Mouse (Mus musculus): Measurements from ENCODE around the gene Sox5. TPM values are rescaled to one million over a fixed set of nuclear protein-coding genes. Genes with fewer than 3 reads are reported as not detected.

Sox5 gene
- polyA plus RNA-seq, 1 experiment from 2014 or later = 34.6 TPM

DNA sequence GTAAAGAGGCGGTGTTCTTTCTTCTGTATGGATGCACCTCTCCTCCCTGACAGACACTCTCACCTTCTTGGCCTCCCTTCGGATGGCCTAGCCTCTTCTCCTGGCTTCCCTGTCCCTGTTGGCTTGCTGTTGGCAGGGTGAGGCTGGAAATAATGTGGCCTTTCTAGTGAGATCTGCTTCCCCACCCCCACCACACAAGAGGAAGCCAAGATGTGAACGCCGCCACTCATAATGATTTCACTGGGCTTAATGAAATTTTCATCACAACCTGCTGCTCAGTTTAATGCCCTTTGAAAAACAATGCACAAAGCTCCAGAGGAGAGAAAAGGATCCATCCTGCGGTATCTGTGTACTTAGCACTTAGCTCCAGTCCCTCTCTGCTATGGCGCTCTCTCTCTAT, 670.2 kb downstream of the Sox5 start:
- Histone ChIP-seq H3K4me1 (ENCODE audit: control insufficient read depth, insufficient read depth, low read length) (no peaks in the 10 kb centered on the region), H3K9ac (replicated peaks; ENCODE audit: low read depth, low read length) (no peak overlapping the region), H3K27ac (ENCODE audit: low read depth, low read length) (no peak overlapping the region), H3K27me3 (ENCODE audit: control insufficient read depth, insufficient read depth, low read length) (no peaks in the 10 kb centered on the region), H3K4me2 (ENCODE audit: low read depth, low read length) (no peak overlapping the region), H3K36me3 (ENCODE audit: control insufficient read depth, insufficient read depth, low read length) (no peaks in the 10 kb centered on the region), H3K4me3 (ENCODE audit: low read depth, low read length) (no peak overlapping the region), H3K9me3 (ENCODE audit: control insufficient read depth, low read length) (no peaks in the 10 kb centered on the region)
- WGBS = 71% methylated on average over 6 of the region's 6 CpGs
- ATAC-seq (ENCODE audit: low read depth) = no peak

DNA sequence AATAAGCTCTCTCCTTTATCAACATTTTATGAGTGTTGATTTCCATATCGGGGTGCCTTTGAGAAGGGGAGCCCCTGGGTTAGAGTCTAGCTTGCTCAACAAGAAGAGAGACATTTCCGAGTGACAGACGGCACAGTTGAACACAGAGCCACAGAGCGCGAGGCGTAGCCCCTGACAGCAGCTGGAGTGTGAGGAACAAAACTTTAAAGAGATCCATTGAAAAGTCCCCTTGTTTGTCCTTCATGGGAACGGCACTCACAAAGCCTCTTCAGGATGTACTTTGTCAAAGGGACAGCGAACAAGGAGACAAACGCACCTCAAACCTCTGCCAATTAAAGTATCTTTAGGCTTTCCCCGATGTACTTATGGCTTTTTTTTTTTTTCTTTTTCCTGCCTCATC, 674.9 kb downstream of the Sox5 start:
- WGBS = 12% methylated on average over 10 of the region's 10 CpGs
- Histone ChIP-seq H3K4me1 (ENCODE audit: control insufficient read depth, insufficient read depth, low read length) (no peaks in the 10 kb centered on the region), H3K36me3 (ENCODE audit: control insufficient read depth, insufficient read depth, low read length) (no peaks in the 10 kb centered on the region), H3K27me3 (ENCODE audit: control insufficient read depth, insufficient read depth, low read length) (no peaks in the 10 kb centered on the region), H3K27ac (ENCODE audit: low read depth, low read length) (no peak overlapping the region), H3K4me3 (ENCODE audit: low read depth, low read length) (no peak overlapping the region), H3K9ac (replicated peaks; ENCODE audit: low read depth, low read length) (no peak overlapping the region), H3K4me2 (ENCODE audit: low read depth, low read length) (no peak overlapping the region), H3K9me3 (ENCODE audit: control insufficient read depth, low read length) (no peaks in the 10 kb centered on the region)
- no peak for ATAC-seq (ENCODE audit: low read depth)

GRCm38 (mm10) chr6:144105645-144106044, 676.1 kb downstream of the Sox5 start:
- no peak for ATAC-seq (ENCODE audit: low read depth)
- Histone ChIP-seq H3K4me1 (ENCODE audit: control insufficient read depth, insufficient read depth, low read length) (no peaks in the 10 kb centered on the region), H3K9ac (replicated peaks; ENCODE audit: low read depth, low read length) (no peak overlapping the region), H3K4me2 (ENCODE audit: low read depth, low read length) (no peak overlapping the region), H3K4me3 (ENCODE audit: low read depth, low read length) (no peak overlapping the region), H3K27ac (ENCODE audit: low read depth, low read length) (no peak overlapping the region), H3K9me3 (ENCODE audit: control insufficient read depth, low read length) (no peaks in the 10 kb centered on the region), H3K36me3 (ENCODE audit: control insufficient read depth, insufficient read depth, low read length) (no peaks in the 10 kb centered on the region), H3K27me3 (ENCODE audit: control insufficient read depth, insufficient read depth, low read length) (no peaks in the 10 kb centered on the region)
- WGBS = 85% methylated on average over 12 of the region's 12 CpGs

- no peaks in the 10 kb centered on the region for H3K9me3 ChIP-seq (ENCODE audit: control insufficient read depth, low read length)
- no peak overlapping the region for H3K4me3 ChIP-seq (ENCODE audit: low read depth, low read length)
- no peak overlapping the region for H3K27ac ChIP-seq (ENCODE audit: low read depth, low read length)
- H3K27me3 ChIP-seq (ENCODE audit: control insufficient read depth, insufficient read depth, low read length) = no peaks in the 10 kb centered on the region
- WGBS = 96% methylated on average over 6 of the region's 6 CpGs
- no peaks in the 10 kb centered on the region for H3K4me1 ChIP-seq (ENCODE audit: control insufficient read depth, insufficient read depth, low read length)
- H3K9ac ChIP-seq (replicated peaks; ENCODE audit: low read depth, low read length) = no peak overlapping the region
- ATAC-seq (ENCODE audit: low read depth) = no peak
- no peak overlapping the region for H3K4me2 ChIP-seq (ENCODE audit: low read depth, low read length)
- H3K36me3 ChIP-seq (ENCODE audit: control insufficient read depth, insufficient read depth, low read length) = no peaks in the 10 kb centered on the region
Measured at GRCm38 (mm10) chr6:144103612-144104011, 678.2 kb downstream of the Sox5 start.

DNA sequence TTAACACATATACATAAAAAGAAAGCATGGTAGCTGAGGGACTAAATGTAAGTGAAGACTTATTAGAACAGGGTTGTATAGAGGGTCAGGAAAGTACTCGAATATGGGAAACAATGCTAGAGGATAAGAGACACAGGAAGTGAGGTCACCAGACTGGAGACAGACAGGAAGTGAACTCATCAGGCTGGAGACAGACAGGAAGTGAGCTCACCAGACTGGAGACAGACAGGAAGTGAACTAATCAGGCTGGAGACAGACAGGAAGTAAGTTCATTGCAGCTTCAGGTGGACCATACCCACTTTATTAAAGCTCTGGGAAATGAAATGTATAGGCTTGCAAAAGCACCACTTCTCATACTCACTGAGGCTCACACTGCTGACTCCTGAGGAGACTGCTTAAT, 680.9 kb downstream of the Sox5 start:
- Histone ChIP-seq H3K4me2 (ENCODE audit: low read depth, low read length) (no peak overlapping the region), H3K4me1 (ENCODE audit: control insufficient read depth, insufficient read depth, low read length) (no peaks in the 10 kb centered on the region), H3K27ac (ENCODE audit: low read depth, low read length) (no peak overlapping the region), H3K9ac (replicated peaks; ENCODE audit: low read depth, low read length) (no peak overlapping the region), H3K27me3 (ENCODE audit: control insufficient read depth, insufficient read depth, low read length) (no peaks in the 10 kb centered on the region), H3K9me3 (ENCODE audit: control insufficient read depth, low read length) (no peaks in the 10 kb centered on the region), H3K4me3 (ENCODE audit: low read depth, low read length) (no peak overlapping the region), H3K36me3 (ENCODE audit: control insufficient read depth, insufficient read depth, low read length) (no peaks in the 10 kb centered on the region)
- ATAC-seq (ENCODE audit: low read depth) = no peak
- 91% methylated on average over 1 of the region's 1 CpGs for WGBS

DNA sequence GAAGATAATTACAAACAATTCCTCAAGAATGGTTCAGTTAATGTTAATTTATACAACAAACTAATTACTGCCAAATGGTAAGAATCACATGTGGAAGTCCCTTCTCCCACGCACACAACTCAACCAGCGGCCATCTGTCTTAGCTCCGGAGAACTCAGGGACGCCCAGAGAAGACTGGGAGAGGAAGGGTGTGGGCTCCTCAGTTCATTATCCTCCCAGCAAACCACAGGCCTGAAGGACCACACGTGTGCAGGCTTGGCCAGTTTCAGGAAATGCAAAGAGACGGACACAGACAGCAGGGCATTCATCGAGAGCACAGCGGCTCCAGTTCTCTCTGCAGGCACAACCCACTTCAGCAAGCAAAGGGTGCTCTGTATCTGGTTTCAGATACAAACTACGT, 683.7 kb downstream of the Sox5 start:
- no peaks in the 10 kb centered on the region for H3K4me1 ChIP-seq (ENCODE audit: control insufficient read depth, insufficient read depth, low read length)
- WGBS = 51% methylated on average over 9 of the region's 9 CpGs
- no peaks in the 10 kb centered on the region for H3K36me3 ChIP-seq (ENCODE audit: control insufficient read depth, insufficient read depth, low read length)
- no peaks in the 10 kb centered on the region for H3K9me3 ChIP-seq (ENCODE audit: control insufficient read depth, low read length)
- no peak overlapping the region for H3K4me2 ChIP-seq (ENCODE audit: low read depth, low read length)
- no peak for ATAC-seq (ENCODE audit: low read depth)
- no peak overlapping the region for H3K27ac ChIP-seq (ENCODE audit: low read depth, low read length)
- H3K27me3 ChIP-seq (ENCODE audit: control insufficient read depth, insufficient read depth, low read length) = no peaks in the 10 kb centered on the region
- no peak overlapping the region for H3K4me3 ChIP-seq (ENCODE audit: low read depth, low read length)
- no peak overlapping the region for H3K9ac ChIP-seq (replicated peaks; ENCODE audit: low read depth, low read length)

- ATAC-seq (ENCODE audit: low read depth) = no peak
- Histone ChIP-seq H3K4me2 (ENCODE audit: low read depth, low read length) (no peak overlapping the region), H3K9me3 (ENCODE audit: control insufficient read depth, low read length) (no peaks in the 10 kb centered on the region), H3K4me1 (ENCODE audit: control insufficient read depth, insufficient read depth, low read length) (no peaks in the 10 kb centered on the region), H3K36me3 (ENCODE audit: control insufficient read depth, insufficient read depth, low read length) (no peaks in the 10 kb centered on the region), H3K27me3 (ENCODE audit: control insufficient read depth, insufficient read depth, low read length) (no peaks in the 10 kb centered on the region), H3K9ac (replicated peaks; ENCODE audit: low read depth, low read length) (no peak overlapping the region), H3K4me3 (ENCODE audit: low read depth, low read length) (no peak overlapping the region), H3K27ac (ENCODE audit: low read depth, low read length) (no peak overlapping the region)
- 77% methylated on average over 3 of the region's 3 CpGs for WGBS
Measured at GRCm38 (mm10) chr6:144088256-144088655, 693.5 kb downstream of the Sox5 start.

DNA sequence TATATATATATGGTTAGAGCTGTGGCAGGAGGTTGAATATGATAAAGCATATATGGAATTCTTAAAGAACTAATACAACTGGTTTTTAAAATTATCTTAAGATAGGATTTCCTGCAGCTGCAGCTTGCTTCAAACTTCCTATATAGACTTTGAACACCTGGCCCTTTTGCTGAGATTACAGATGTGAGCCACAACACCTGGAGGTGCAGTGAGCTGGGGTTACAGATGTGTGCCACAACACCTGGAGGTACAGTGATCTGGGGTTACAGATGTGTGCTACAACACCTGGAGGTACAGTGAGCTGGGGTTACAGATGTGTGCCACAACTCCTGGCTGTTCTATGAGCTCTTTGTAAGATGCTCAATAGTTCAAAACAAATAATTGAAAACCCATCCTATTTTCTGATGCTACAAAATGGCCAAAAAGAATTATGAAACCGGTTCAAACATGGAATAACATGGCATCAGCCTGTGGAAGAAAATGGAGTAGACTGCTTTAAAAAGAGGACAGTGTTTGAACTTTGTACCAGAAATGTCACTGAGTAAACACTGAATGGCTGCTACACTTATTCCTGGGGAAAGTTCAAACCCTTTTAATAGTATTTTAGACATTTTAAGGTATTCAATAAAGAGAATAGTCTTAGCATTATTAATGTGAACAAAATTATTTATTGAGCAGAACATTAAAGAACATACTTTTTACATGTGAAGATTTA, 695.5 kb downstream of the Sox5 start:
- WGBS = 82% methylated on average over 1 of the region's 1 CpGs
- Histone ChIP-seq H3K27me3 (ENCODE audit: control insufficient read depth, insufficient read depth, low read length) (no peaks in the 10 kb centered on the region), H3K4me3 (ENCODE audit: low read depth, low read length) (no peak overlapping the region), H3K4me1 (ENCODE audit: control insufficient read depth, insufficient read depth, low read length) (no peaks in the 10 kb centered on the region), H3K9ac (replicated peaks; ENCODE audit: low read depth, low read length) (no peak overlapping the region), H3K4me2 (ENCODE audit: low read depth, low read length) (no peak overlapping the region), H3K36me3 (ENCODE audit: control insufficient read depth, insufficient read depth, low read length) (no peaks in the 10 kb centered on the region), H3K27ac (ENCODE audit: low read depth, low read length) (no peak overlapping the region), H3K9me3 (ENCODE audit: control insufficient read depth, low read length) (no peaks in the 10 kb centered on the region)
- no peak for ATAC-seq (ENCODE audit: low read depth)

DNA sequence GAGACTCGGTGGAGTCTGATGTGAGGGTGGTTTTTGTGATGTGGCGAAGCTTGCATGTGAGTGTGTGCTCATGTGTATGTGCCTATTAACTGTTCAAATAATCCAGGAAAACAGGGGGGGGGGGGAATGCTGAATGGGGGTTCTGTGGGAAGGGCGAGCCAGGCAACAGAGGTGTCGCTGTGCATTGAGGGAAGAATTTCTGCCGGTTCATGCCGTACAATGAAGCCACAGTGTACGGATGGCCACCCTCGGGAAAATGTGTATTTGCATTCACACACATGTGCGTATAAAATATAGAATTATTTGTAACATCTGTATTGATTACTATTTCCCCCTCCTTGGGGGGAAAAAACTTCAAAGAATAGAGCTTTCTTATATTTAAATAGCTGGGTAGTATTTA, 699.5 kb downstream of the Sox5 start:
- Histone ChIP-seq H3K36me3 (ENCODE audit: control insufficient read depth, insufficient read depth, low read length) (no peaks in the 10 kb centered on the region), H3K9ac (replicated peaks; ENCODE audit: low read depth, low read length) (no peak overlapping the region), H3K4me2 (ENCODE audit: low read depth, low read length) (no peak overlapping the region), H3K4me1 (ENCODE audit: control insufficient read depth, insufficient read depth, low read length) (no peaks in the 10 kb centered on the region), H3K4me3 (ENCODE audit: low read depth, low read length) (no peak overlapping the region), H3K27me3 (ENCODE audit: control insufficient read depth, insufficient read depth, low read length) (no peaks in the 10 kb centered on the region), H3K27ac (ENCODE audit: low read depth, low read length) (no peak overlapping the region), H3K9me3 (ENCODE audit: control insufficient read depth, low read length) (no peaks in the 10 kb centered on the region)
- WGBS = 84% methylated on average over 9 of the region's 9 CpGs
- ATAC-seq (ENCODE audit: low read depth) = no peak
